Mouse (Mus musculus): ENCODE measurements around the gene Reg3g.

GRCm38 (mm10) chr6:78460191-78460825 lies 8.4 kb downstream of the Reg3g start:
- no peak for TF ChIP-seq MAFK (IDR thresholded peaks at IDR 0.05; ENCODE audit: insufficient read depth, low read depth, low read length)
- TF ChIP-seq HCFC1 (IDR thresholded peaks at IDR 0.05; ENCODE audit: borderline replicate concordance, insufficient read depth, low read length), result no peak
- TF ChIP-seq ZC3H11A (IDR thresholded peaks at IDR 0.05; ENCODE audit: borderline replicate concordance, low read depth, low read length), result no peak
- TF ChIP-seq CHD2 (IDR thresholded peaks at IDR 0.05; ENCODE audit: low read depth, low read length), result no peak
